Mouse (Mus musculus): Measurements from ENCODE around the gene Plxdc1. TPM values are rescaled to one million over a fixed set of nuclear protein-coding genes. Genes with fewer than 3 reads are reported as not detected.

Gene Plxdc1
- polyA plus RNA-seq, 1 experiment from 2014 or later: 0.40 TPM

DNA sequence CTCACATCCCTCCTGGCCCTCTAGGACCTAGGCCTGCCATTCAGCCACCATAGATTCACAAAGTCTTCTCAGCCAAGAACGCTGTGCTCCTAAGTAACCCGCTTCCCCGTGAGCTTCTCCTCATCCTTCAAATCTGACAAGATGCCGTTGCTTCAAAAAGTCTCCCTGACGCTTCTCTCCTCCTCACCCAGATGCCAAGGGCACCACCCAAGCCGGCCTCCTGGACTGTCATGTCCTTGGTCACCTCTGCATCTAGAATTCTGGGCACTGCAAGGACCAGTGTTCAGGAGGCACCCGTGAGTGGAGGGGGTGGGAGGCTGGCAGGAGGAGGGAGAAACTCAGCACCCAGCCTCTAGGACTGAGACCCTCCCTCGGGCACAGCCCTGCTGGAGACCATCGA, 3.5 kb downstream of the Plxdc1 start:
- Histone ChIP-seq H3K4me3 (ENCODE audit: low read depth, low read length) (no peak overlapping the region), H3K27me3 (ENCODE audit: control insufficient read depth, insufficient read depth, low read length) (no peaks in the 10 kb centered on the region), H3K9ac (ENCODE audit: low read length) (no peak overlapping the region), H3K36me3 (ENCODE audit: control insufficient read depth, insufficient read depth, low read length) (no peaks in the 10 kb centered on the region), H3K4me1 (replicated peaks; ENCODE audit: control insufficient read depth, insufficient read depth) (no peaks in the 10 kb centered on the region), H3K4me2 (replicated peaks; ENCODE audit: low read depth) (no peak overlapping the region), H3K9me3 (ENCODE audit: control insufficient read depth, low read length) (no peaks in the 10 kb centered on the region), H3K27ac (replicated peaks) (no peak overlapping the region)
- TF ChIP-seq CTCF (IDR thresholded peaks at IDR 0.05; ENCODE audit: low read depth) (no peak), EP300 (optimal IDR thresholded peaks at IDR 0.05) (no peak)
- WGBS: 76% methylated on average over 9 of the region's 9 CpGs
- ATAC-seq (ENCODE audit: low FRiP score, low TSS enrichment): no peak
- DNase-seq (ENCODE audit: low spot score): no peak

DNA sequence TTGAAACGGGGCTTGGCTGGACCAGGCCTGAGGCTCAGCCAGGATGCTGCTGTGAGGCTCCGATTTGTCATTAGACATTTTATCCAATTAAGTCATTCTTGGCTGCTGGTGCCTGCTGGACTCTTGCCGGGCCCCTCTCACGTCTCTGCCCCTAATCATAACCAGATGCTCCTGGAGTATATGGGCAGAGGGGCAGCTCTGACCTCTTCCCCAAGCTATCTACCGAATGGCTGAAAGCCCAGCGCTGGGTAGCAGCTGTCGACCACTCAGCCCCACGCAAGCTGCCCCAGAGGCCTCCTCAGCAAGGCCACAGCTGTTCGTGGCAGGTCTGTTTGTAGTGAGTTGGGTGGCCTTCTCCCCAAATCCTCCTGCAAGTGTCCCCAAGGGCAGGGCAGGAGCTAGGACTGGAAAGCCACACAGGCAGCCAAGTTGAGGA, 5.7 kb downstream of the Plxdc1 start:
- Histone ChIP-seq H3K36me3 (ENCODE audit: control insufficient read depth, insufficient read depth, low read length) (no peaks in the 10 kb centered on the region), H3K9me3 (ENCODE audit: control insufficient read depth, low read length) (no peaks in the 10 kb centered on the region), H3K9ac (ENCODE audit: low read length) (no peak overlapping the region), H3K4me1 (replicated peaks; ENCODE audit: control insufficient read depth, insufficient read depth) (no peaks in the 10 kb centered on the region), H3K27me3 (ENCODE audit: control insufficient read depth, insufficient read depth, low read length) (no peaks in the 10 kb centered on the region), H3K4me2 (replicated peaks; ENCODE audit: low read depth) (no peak overlapping the region), H3K4me3 (ENCODE audit: low read depth, low read length) (no peak overlapping the region), H3K27ac (replicated peaks) (no peak overlapping the region)
- WGBS: 50% methylated on average over 9 of the region's 9 CpGs
- ATAC-seq (ENCODE audit: low FRiP score, low TSS enrichment) (no peak; the same call in 1 of the 2 replicates), DNase-seq (ENCODE audit: low spot score) (no peak)
- TF ChIP-seq CTCF (IDR thresholded peaks at IDR 0.05; ENCODE audit: low read depth) (no peak), EP300 (optimal IDR thresholded peaks at IDR 0.05) (no peak)

DNA sequence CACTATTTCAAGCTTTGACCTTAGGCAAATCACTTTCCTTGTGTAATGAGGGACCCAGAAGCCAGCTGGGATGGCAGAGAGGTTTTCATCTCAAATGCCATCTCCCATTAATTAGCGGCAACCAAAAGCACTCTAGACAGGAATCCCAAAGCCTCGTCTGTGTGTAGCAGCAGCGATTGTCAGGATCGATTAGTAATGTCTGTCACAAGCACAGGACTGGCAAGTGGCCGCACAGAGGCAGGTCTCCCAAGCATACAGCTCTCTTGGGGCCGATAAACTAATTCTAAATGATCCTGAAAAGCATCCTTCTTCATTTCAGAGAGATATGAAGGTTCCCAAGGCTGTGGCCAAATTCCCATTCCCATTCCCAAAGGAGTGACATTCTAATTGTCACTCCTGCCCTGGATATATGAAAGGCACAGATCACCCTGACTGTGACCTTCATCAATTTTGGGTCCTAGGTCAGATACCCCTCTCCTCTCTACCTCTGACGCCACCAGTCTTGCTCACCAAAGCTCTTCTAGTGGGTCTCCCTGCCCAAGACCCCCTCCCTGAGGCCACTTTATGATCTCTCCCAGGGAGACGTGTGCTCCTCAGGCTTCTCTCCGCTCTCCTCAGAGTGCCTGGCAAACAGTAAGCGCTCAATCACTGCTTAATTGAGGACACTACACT, 6.3 kb downstream of the Plxdc1 start:
- Histone ChIP-seq H3K4me1 (replicated peaks; ENCODE audit: control insufficient read depth, insufficient read depth) (no peaks in the 10 kb centered on the region), H3K36me3 (ENCODE audit: control insufficient read depth, insufficient read depth, low read length) (no peaks in the 10 kb centered on the region), H3K9me3 (ENCODE audit: control insufficient read depth, low read length) (no peaks in the 10 kb centered on the region), H3K9ac (ENCODE audit: low read length) (no peak overlapping the region), H3K27me3 (ENCODE audit: control insufficient read depth, insufficient read depth, low read length) (no peaks in the 10 kb centered on the region), H3K27ac (replicated peaks) (no peak overlapping the region), H3K4me3 (ENCODE audit: low read depth, low read length) (no peak overlapping the region), H3K4me2 (replicated peaks; ENCODE audit: low read depth) (no peak overlapping the region)
- WGBS: 59% methylated on average over 10 of the region's 10 CpGs
- no peak for DNase-seq (ENCODE audit: low spot score)
- no peak; the same call in 1 of the 2 replicates for ATAC-seq (ENCODE audit: low FRiP score, low TSS enrichment)
- no peak for TF ChIP-seq CTCF (IDR thresholded peaks at IDR 0.05; ENCODE audit: low read depth)
- TF ChIP-seq EP300 (optimal IDR thresholded peaks at IDR 0.05): no peak

DNA sequence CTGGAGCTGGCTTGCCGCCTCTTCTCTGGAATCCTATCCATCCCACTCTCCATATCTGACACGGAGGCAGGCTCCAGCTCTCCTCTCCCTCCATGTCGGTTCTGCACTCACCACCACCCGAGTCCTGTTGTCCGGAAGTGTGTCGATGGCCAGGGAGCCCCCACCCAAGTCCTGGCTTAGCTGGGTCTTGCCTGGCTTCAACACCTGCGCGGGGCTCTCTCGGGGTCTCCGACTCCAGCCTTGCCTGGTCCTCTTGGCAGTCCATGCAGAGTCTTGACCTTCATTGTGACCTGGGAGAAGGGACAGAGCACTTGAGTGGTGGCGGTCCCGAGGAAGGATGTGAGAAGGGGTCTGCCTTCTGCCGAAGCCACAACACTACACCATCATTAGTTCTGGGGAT, 7.9 kb downstream of the Plxdc1 start:
- TF ChIP-seq CTCF (IDR thresholded peaks at IDR 0.05; ENCODE audit: low read depth) (no peak), EP300 (optimal IDR thresholded peaks at IDR 0.05) (no peak)
- no peak overlapping the region for H3K27ac ChIP-seq (replicated peaks)
- WGBS: 84% methylated on average over 13 of the region's 13 CpGs

DNA sequence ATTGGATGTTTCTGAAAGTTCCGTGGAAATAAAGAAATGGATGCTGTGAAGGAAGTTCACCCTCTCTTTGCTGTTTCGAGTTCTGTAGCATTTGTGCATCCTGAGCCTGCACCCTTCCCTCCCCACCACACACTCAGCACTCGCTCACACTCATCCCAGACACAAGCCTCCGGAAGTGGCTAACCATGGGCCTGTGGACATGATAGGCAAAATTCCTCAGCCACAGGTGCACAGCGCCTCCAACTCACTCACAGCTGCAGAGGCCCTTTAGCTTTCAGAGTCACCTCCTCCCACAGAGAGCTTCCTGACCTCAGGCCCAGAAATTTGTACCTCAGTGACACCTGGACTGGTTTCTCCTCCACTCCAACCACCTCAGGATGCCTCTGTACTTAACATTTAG, 8.4 kb downstream of the Plxdc1 start:
- Histone ChIP-seq H3K9me3 (ENCODE audit: control insufficient read depth, low read length) (no peaks in the 10 kb centered on the region), H3K4me1 (replicated peaks; ENCODE audit: control insufficient read depth, insufficient read depth) (no peaks in the 10 kb centered on the region), H3K4me2 (replicated peaks; ENCODE audit: low read depth) (no peak overlapping the region), H3K4me3 (ENCODE audit: low read depth, low read length) (no peak overlapping the region), H3K27me3 (ENCODE audit: control insufficient read depth, insufficient read depth, low read length) (no peaks in the 10 kb centered on the region), H3K9ac (ENCODE audit: low read length) (no peak overlapping the region), H3K27ac (replicated peaks) (no peak overlapping the region), H3K36me3 (ENCODE audit: control insufficient read depth, insufficient read depth, low read length) (no peaks in the 10 kb centered on the region)
- TF ChIP-seq CTCF (IDR thresholded peaks at IDR 0.05; ENCODE audit: low read depth): no peak
- TF ChIP-seq EP300 (optimal IDR thresholded peaks at IDR 0.05): no peak
- ATAC-seq (ENCODE audit: low FRiP score, low TSS enrichment) (no peak), DNase-seq (ENCODE audit: low spot score) (no peak)
- 78% methylated on average over 5 of the region's 5 CpGs for WGBS

More for the DNA sequence above, 7.9 kb downstream of the Plxdc1 start:
- no peak overlapping the region for H3K9ac ChIP-seq (ENCODE audit: low read length)
- H3K27me3 ChIP-seq (ENCODE audit: control insufficient read depth, insufficient read depth, low read length): no peaks in the 10 kb centered on the region
- no peaks in the 10 kb centered on the region for H3K36me3 ChIP-seq (ENCODE audit: control insufficient read depth, insufficient read depth, low read length)
- H3K4me2 ChIP-seq (replicated peaks; ENCODE audit: low read depth): no peak overlapping the region
- DNase-seq (ENCODE audit: low spot score) (no peak), ATAC-seq (ENCODE audit: low FRiP score, low TSS enrichment) (no peak)
- H3K4me1 ChIP-seq (replicated peaks; ENCODE audit: control insufficient read depth, insufficient read depth): no peaks in the 10 kb centered on the region
- no peak overlapping the region for H3K4me3 ChIP-seq (ENCODE audit: low read depth, low read length)
- no peaks in the 10 kb centered on the region for H3K9me3 ChIP-seq (ENCODE audit: control insufficient read depth, low read length)

GRCm38 (mm10) chr11:97974746-97975145, 11.5 kb downstream of the Plxdc1 start:
- H3K9ac ChIP-seq (ENCODE audit: low read length): no peak overlapping the region
- no peak overlapping the region for H3K4me2 ChIP-seq (replicated peaks; ENCODE audit: low read depth)
- no peaks in the 10 kb centered on the region for H3K27me3 ChIP-seq (ENCODE audit: control insufficient read depth, insufficient read depth, low read length)
- no peak for ATAC-seq (ENCODE audit: low FRiP score, low TSS enrichment)
- WGBS: 83% methylated on average over 5 of the region's 5 CpGs
- TF ChIP-seq CTCF (IDR thresholded peaks at IDR 0.05; ENCODE audit: low read depth) (no peak), EP300 (optimal IDR thresholded peaks at IDR 0.05) (no peak)
- no peaks in the 10 kb centered on the region for H3K36me3 ChIP-seq (ENCODE audit: control insufficient read depth, insufficient read depth, low read length)
- H3K4me1 ChIP-seq (replicated peaks; ENCODE audit: control insufficient read depth, insufficient read depth): no peaks in the 10 kb centered on the region
- H3K27ac ChIP-seq (replicated peaks): no peak overlapping the region
- H3K4me3 ChIP-seq (ENCODE audit: low read depth, low read length): no peak overlapping the region
- DNase-seq (ENCODE audit: low spot score): no peak
- H3K9me3 ChIP-seq (ENCODE audit: control insufficient read depth, low read length): no peaks in the 10 kb centered on the region

Data from stomach, postnatal 0 days (tissue).